Mouse (Mus musculus) small intestine, adult 2 months (tissue): ENCODE data around the gene 9130213A22Rik.

Experiments used
- CTCF ChIP-seq: fragments of 200-500 bp; IDR thresholded peaks from 2 replicates; pipeline ENCODE4 v1.5.1; 2012; ENCODE audit warnings: low read depth, mild to moderate bottlenecking, control low read depth, inconsistent platforms, low read length, moderate library complexity, mixed read lengths; ENCODE audit not compliant: insufficient replicate concordance, insufficient read length; ENCODE audit errors: extremely low read depth
- POLR2A ChIP-seq: fragments of 200-500 bp; IDR thresholded peaks from 2 replicates; pipeline ENCODE4 v1.6.1; 2012; ENCODE audit warnings: low read depth, mild to moderate bottlenecking, control low read depth, inconsistent platforms, low read length, moderate library complexity

GRCm38 (mm10) chr11:69098039-69098761 is 24.2 kb downstream of the 9130213A22Rik start:
- no peak for TF ChIP-seq CTCF
- TF ChIP-seq POLR2A, result no peak; the same call in 1 of the 2 replicates
